Comparison of ENCODE assay signal across 11 mouse cellular contexts in genomic region chr19:47890489-47891130, GRCm38 (mm10). TPM values are rescaled to one million over a fixed set of nuclear protein-coding genes. Genes with fewer than 3 reads are reported as not detected.
DNase-seq lines count a peak whose midpoint lies in the region; ATAC-seq and TF ChIP-seq lines count a peak whose summit lies in the region.
"Had no signal": no experiment of that assay in that cellular context is flagged by ENCODE, and none has a peak within 500 bp of the region (broad histone marks: within the 10 kb centered on the region; RNA-seq: fewer than 3 reads in every experiment).

No protein-coding gene starts in this region.

- DNase-seq in heart, postnatal 0 days (ENCODE audit: low spot score), result no peak
- DNase-seq in heart, postnatal 10 days, result no peak
- DNase-seq in kidney, postnatal 36 days, result peak; percentile 63 to 80
- no peak for DNase-seq in left cerebral cortex, postnatal 25 days (ENCODE audit: low spot score in 2 of 2)
- DNase-seq in testis, postnatal 14 days (ENCODE audit: low spot score), result no peak
- no peak for DNase-seq in spleen, postnatal 14 days (ENCODE audit: low spot score in 2 of 2)

- TF ChIP-seq EP300 in heart, postnatal 0 days (IDR thresholded peaks at IDR 0.05; ENCODE audit: low read depth), result no peak

- H3K4me2 ChIP-seq in heart, postnatal 0 days (ENCODE audit: low read depth, low read length), result peak overlapping the region; percentile 41

- no peak for TF ChIP-seq CTCF in heart, postnatal 0 days (IDR thresholded peaks at IDR 0.05; ENCODE audit: low read depth)
- TF ChIP-seq CTCF in small intestine, adult 2 months (IDR thresholded peaks at IDR 0.05; ENCODE audit: extremely low read depth, insufficient read length, insufficient replicate concordance, low read depth, low read length), result no peak

- peaks cover 18% of the 10 kb centered on the region for H3K36me3 ChIP-seq in heart, postnatal 0 days (replicated peaks; ENCODE audit: control insufficient read depth, insufficient read depth, low read length)
- no peaks in the 10 kb centered on the region for H3K36me3 ChIP-seq in small intestine, adult 2 months (ENCODE audit: control insufficient read depth, insufficient read depth, low read length)

- H3K9me3 ChIP-seq in heart, postnatal 0 days (replicated peaks; ENCODE audit: control insufficient read depth, low read length), result no peaks in the 10 kb centered on the region

- WGBS in heart, postnatal 0 days, result 54% methylated on average over 10 of the region's 10 CpGs
- WGBS in small intestine, adult 2 months, result 19% methylated on average over 10 of the region's 10 CpGs

- no peak overlapping the region for H3K9ac ChIP-seq in heart, postnatal 0 days (replicated peaks; ENCODE audit: low read depth, low read length)

- no peak for ATAC-seq in heart, postnatal 0 days (ENCODE audit: insufficient read depth, low read depth)

- peaks cover 47% of the 10 kb centered on the region for H3K4me1 ChIP-seq in heart, postnatal 0 days (ENCODE audit: control insufficient read depth, insufficient read depth)
- H3K4me1 ChIP-seq in brown adipose tissue, adult 24 weeks (ENCODE audit: control insufficient read depth, insufficient read depth, insufficient read length, low read length), result peaks cover 7% of the 10 kb centered on the region; the same call in 1 of the 2 replicates
- H3K4me1 ChIP-seq in small intestine, adult 2 months (ENCODE audit: control insufficient read depth, insufficient read depth, insufficient read length, low read length), result peaks cover 16% of the 10 kb centered on the region; the same call in 1 of the 2 replicates

- peak overlapping the region; percentile 47 for H3K27ac ChIP-seq in heart, postnatal 0 days (ENCODE audit: low read depth)
- peak overlapping the region; percentile 92 for H3K27ac ChIP-seq in brown adipose tissue, adult 24 weeks (replicated peaks; ENCODE audit: low read depth, low read length)
- peak overlapping the region; percentile 52 for H3K27ac ChIP-seq in small intestine, adult 2 months (ENCODE audit: insufficient read depth, low read depth, low read length)

- H3K4me3 ChIP-seq in heart, postnatal 0 days (ENCODE audit: low read depth, low read length), result peak overlapping the region; percentile 17; the same call in 1 of the 2 replicates
- H3K4me3 ChIP-seq in brown adipose tissue, adult 24 weeks (ENCODE audit: insufficient read depth, low read depth, low read length), result peak overlapping the region; percentile 44
- H3K4me3 ChIP-seq in small intestine, adult 2 months (ENCODE audit: low read depth, low read length), result peak overlapping the region; percentile 3; the same call in 1 of the 2 replicates

- H3K27me3 ChIP-seq in heart, postnatal 0 days (ENCODE audit: control insufficient read depth, insufficient read depth, low read length), result no peaks in the 10 kb centered on the region
- H3K27me3 ChIP-seq in small intestine, adult 2 months (ENCODE audit: control insufficient read depth, insufficient read depth, low read length), result no peaks in the 10 kb centered on the region

- no peak for TF ChIP-seq POLR2A in small intestine, adult 2 months (IDR thresholded peaks at IDR 0.05; ENCODE audit: low read depth, low read length)

- intact Hi-C loops in heart, postnatal 10 days (cut with DNase I), result no loop called here
- intact Hi-C loops in left cerebral cortex, postnatal 25 days (cut with DNase I), result loop anchor here (10.0 kb wide), 1 partner anchor 294 kb away; no protein-coding TSS in a partner anchor

RNA-seq across cellular contexts. Expression of gene Gsto2, which starts 25.3 kb away (rescaled TPM):
- 11.4 TPM in 1 of 2 replicates, not detected in the other for total RNA-seq in heart, postnatal 0 days (2014; rRNA removed; ENCODE audit: low replicate concordance)
- 1.7 and 2.1 TPM in 2 replicates for polyA plus RNA-seq in heart, postnatal 0 days (2015; fragmentation: Nextera tagmentation; extraction: Ambion mirVana)
- 1 to 10 TPM; 1.8 to 2.6 TPM for total RNA-seq in heart, postnatal 10 days (2021)
- 6.9 and 8.8 TPM in 2 replicates for polyA plus RNA-seq in brown adipose tissue, adult 24 weeks (2012; ENCODE audit: insufficient read depth, insufficient read length, missing spikeins)
- polyA plus RNA-seq in small intestine, adult 2 months (2012; rRNA removed), result 0.14 TPM in 1 of 2 replicates, not detected in the other
- total RNA-seq in left cerebral cortex, postnatal 25 days (2021), result 1 to 10 TPM; 1.6 to 1.7 TPM

RNA-seq across cellular contexts. Expression of gene Cfap43, which starts 28.5 kb away (rescaled TPM):
- total RNA-seq in heart, postnatal 0 days (2014; rRNA removed; ENCODE audit: low replicate concordance), result 0.08 TPM in 1 of 2 replicates, not detected in the other
- polyA plus RNA-seq in heart, postnatal 0 days (2015; fragmentation: Nextera tagmentation; extraction: Ambion mirVana), result 0.15 and 0.43 TPM in 2 replicates
- under 1 TPM in 1 of 2 experiments, not detected in 1; 0.24 TPM for total RNA-seq in heart, postnatal 10 days (2021)
- polyA plus RNA-seq in brown adipose tissue, adult 24 weeks (2012; ENCODE audit: insufficient read depth, insufficient read length, missing spikeins), result not detected in 2 replicates
- polyA plus RNA-seq in small intestine, adult 2 months (2012; rRNA removed), result not detected in 2 replicates
- total RNA-seq in left cerebral cortex, postnatal 25 days (2021), result under 1 TPM; 0.16 to 0.64 TPM
- polyA plus RNA-seq: embryonic facial prominence, embryonic 11.5 days; large intestine, adult 2 months had no signal

RNA-seq across cellular contexts. Expression of gene Itprip, which starts 28.5 kb away (rescaled TPM):
- total RNA-seq in heart, postnatal 0 days (2014; rRNA removed; ENCODE audit: low replicate concordance), result 27.2 and 30.1 TPM in 2 replicates
- 9.5 and 10.5 TPM in 2 replicates for polyA plus RNA-seq in heart, postnatal 0 days (2015; fragmentation: Nextera tagmentation; extraction: Ambion mirVana)
- 10 to 100 TPM; 11.1 to 13.3 TPM for total RNA-seq in heart, postnatal 10 days (2021)
- polyA plus RNA-seq in brown adipose tissue, adult 24 weeks (2012; ENCODE audit: insufficient read depth, insufficient read length, missing spikeins), result 0.42 and 1.6 TPM in 2 replicates
- 2.4 and 3.2 TPM in 2 replicates for polyA plus RNA-seq in small intestine, adult 2 months (2012; rRNA removed)
- 1 to 10 TPM in 1 of 2 experiments, under 1 TPM in 1; 0.94 to 1.2 TPM for total RNA-seq in left cerebral cortex, postnatal 25 days (2021)

RNA-seq across cellular contexts. Expression of gene Gsto1, which starts 35.8 kb away (rescaled TPM):
- 136 and 146 TPM in 2 replicates for total RNA-seq in heart, postnatal 0 days (2014; rRNA removed; ENCODE audit: low replicate concordance)
- polyA plus RNA-seq in heart, postnatal 0 days (2015; fragmentation: Nextera tagmentation; extraction: Ambion mirVana), result 127 and 140 TPM in 2 replicates
- 100 to 1,000 TPM; 106 to 117 TPM for total RNA-seq in heart, postnatal 10 days (2021)
- 148 and 196 TPM in 2 replicates for polyA plus RNA-seq in brown adipose tissue, adult 24 weeks (2012; ENCODE audit: insufficient read depth, insufficient read length, missing spikeins)
- polyA plus RNA-seq in small intestine, adult 2 months (2012; rRNA removed), result 242 and 363 TPM in 2 replicates
- 10 to 100 TPM; 51.7 to 52.6 TPM for total RNA-seq in left cerebral cortex, postnatal 25 days (2021)

RNA-seq across cellular contexts. Expression of gene Cfap58, which starts 46.9 kb away (rescaled TPM):
- total RNA-seq in heart, postnatal 0 days (2014; rRNA removed; ENCODE audit: low replicate concordance), result not detected in 2 replicates
- polyA plus RNA-seq in heart, postnatal 0 days (2015; fragmentation: Nextera tagmentation; extraction: Ambion mirVana), result 0.04 and 0.18 TPM in 2 replicates
- total RNA-seq in heart, postnatal 10 days (2021), result 1 to 10 TPM; 2.7 to 2.8 TPM
- polyA plus RNA-seq in brown adipose tissue, adult 24 weeks (2012; ENCODE audit: insufficient read depth, insufficient read length, missing spikeins), result not detected in 2 replicates
- not detected in 2 replicates for polyA plus RNA-seq in small intestine, adult 2 months (2012; rRNA removed)
- under 1 TPM; 0.21 to 0.55 TPM for total RNA-seq in left cerebral cortex, postnatal 25 days (2021)
- polyA plus RNA-seq: embryonic facial prominence, embryonic 11.5 days; large intestine, adult 2 months; urinary bladder, adult 2 months had no signal

Comparison
In these comparisons a context has a peak if more than half of its experiments do, and no peak if none do; other contexts are left out.
1. DNase-seq: peak in kidney, postnatal 36 days (2 of 2); none in heart, postnatal 0 days (single experiment), heart, postnatal 10 days (0 of 2), left cerebral cortex, postnatal 25 days (0 of 2), testis, postnatal 14 days (single experiment) and spleen, postnatal 14 days (0 of 2).
2. RNA of gene Itprip, which starts 28.5 kb away (total RNA-seq): 27.2 to 30.1 TPM in heart, postnatal 0 days and 11.1 to 13.3 TPM in heart, postnatal 10 days; 0.94 to 1.2 TPM in left cerebral cortex, postnatal 25 days; every median in the first group is over 4 times any median in the second.
3. Peak in every context shown above with its lines, with median percentiles within 50 percentile points of each other: H3K27ac ChIP-seq and H3K4me3 ChIP-seq.